Mouse (Mus musculus) yolk sac, embryonic 10.5 days (tissue): ENCODE measurements around the gene Mapk8ip1.
A peak's percentile ranks its signal among the peaks of the same experiment; 100 is the strongest.
"Not testable (repeated sequence)": the region's sequence is repeated elsewhere in the genome, so short reads cannot be mapped to it uniquely, and the experiment has no call there.

Source experiments
- DNase-seq: peaks from one replicate; pipeline ENCODE4 v3.0.0-alpha.2; 2017; ENCODE audit warnings: low spot score

Mapk8ip1 gene

GRCm38 (mm10) chr2:92425366-92425765 is 24.3 kb upstream of the Mapk8ip1 start:
- no peak for DNase-seq

GRCm38 (mm10) chr2:92424462-92425308 is 23.6 kb upstream of the Mapk8ip1 start:
- DNase-seq = no peak

GRCm38 (mm10) chr2:92423702-92424461 is 22.8 kb upstream of the Mapk8ip1 start:
- DNase-seq = no peak

- no peak for DNase-seq
Measured at GRCm38 (mm10) chr2:92423156-92423555, 22.1 kb upstream of the Mapk8ip1 start.

- DNase-seq = no peak
Measured at GRCm38 (mm10) chr2:92422388-92423135, 21.5 kb upstream of the Mapk8ip1 start.

GRCm38 (mm10) chr2:92421723-92422387 is 20.8 kb upstream of the Mapk8ip1 start:
- DNase-seq = no peak

- DNase-seq = no peak
Measured at GRCm38 (mm10) chr2:92411705-92412104, 10.6 kb upstream of the Mapk8ip1 start.

GRCm38 (mm10) chr2:92408309-92409045 is 7.4 kb upstream of the Mapk8ip1 start:
- no peak for DNase-seq

GRCm38 (mm10) chr2:92405687-92406086 is 4.6 kb upstream of the Mapk8ip1 start:
- no peak for DNase-seq

- DNase-seq = no peak
Measured at GRCm38 (mm10) chr2:92404737-92405136, 3.7 kb upstream of the Mapk8ip1 start.

- DNase-seq = no peak
Measured at GRCm38 (mm10) chr2:92403776-92404319, 2.8 kb upstream of the Mapk8ip1 start.

GRCm38 (mm10) chr2:92402591-92403326 is 1.7 kb upstream of the Mapk8ip1 start:
- DNase-seq = no peak

GRCm38 (mm10) chr2:92400682-92401081 is 381 bp downstream of the Mapk8ip1 start:
- no peak for DNase-seq

- DNase-seq = not testable (repeated sequence)
Measured at GRCm38 (mm10) chr2:92399877-92400276, 1.2 kb downstream of the Mapk8ip1 start.

GRCm38 (mm10) chr2:92397436-92397835 is 3.6 kb downstream of the Mapk8ip1 start:
- no peak for DNase-seq

- DNase-seq = no peak
Measured at GRCm38 (mm10) chr2:92395535-92395934, 5.5 kb downstream of the Mapk8ip1 start.

- peak; percentile 43 for DNase-seq
Measured at GRCm38 (mm10) chr2:92392318-92393264, 8.5 kb downstream of the Mapk8ip1 start.

GRCm38 (mm10) chr2:92391703-92392317 is 9.3 kb downstream of the Mapk8ip1 start:
- no peak for DNase-seq

- no peak for DNase-seq
Measured at GRCm38 (mm10) chr2:92391116-92391515, 9.9 kb downstream of the Mapk8ip1 start.
